Mouse (Mus musculus) olfactory bulb, adult 2 months (tissue): ENCODE results near the gene Ror2. TPM values are rescaled to one million over a fixed set of nuclear protein-coding genes. Genes with fewer than 3 reads are reported as not detected.

Experiments used
- H3K27ac ChIP-seq: fragments of 200-500 bp; 2 replicates; pipeline ENCODE4 v1.5.1; 2012; ENCODE audit warnings: low read depth, low read length; ENCODE audit not compliant: insufficient read depth
- H3K4me1 ChIP-seq: fragments of 200-500 bp; 2 replicates; pipeline ENCODE4 v1.6.1; 2012; ENCODE audit warnings: low read length; ENCODE audit not compliant: control insufficient read depth, insufficient read depth
- H3K4me3 ChIP-seq: fragments of 200-500 bp; 2 replicates; pipeline ENCODE4 v1.5.1; 2012; ENCODE audit warnings: mild to moderate bottlenecking, low read depth, low read length, moderate library complexity; ENCODE audit not compliant: insufficient read depth
- CTCF ChIP-seq: fragments of 200-500 bp; IDR thresholded peaks from 2 replicates; pipeline ENCODE4 v1.5.1; 2012; ENCODE audit warnings: low read depth, mild to moderate bottlenecking, low read length, moderate library complexity; ENCODE audit not compliant: insufficient read depth
- POLR2A ChIP-seq: fragments of 200-500 bp; IDR thresholded peaks from 2 replicates; pipeline ENCODE4 v1.6.1; 2012; ENCODE audit warnings: mild to moderate bottlenecking, low read depth, low read length, moderate library complexity; ENCODE audit not compliant: insufficient read depth
- WGBS: fragments of 180-500 bp; shearing (Covaris S2); methylation state at CpG from one replicate; pipeline ENCODE4 v1.1.7; 2018; 5-methylcytosine and 5-hydroxymethylcytosine counted together
- polyA plus RNA-seq: library from polyadenylated mRNA; stranded (reverse); fragments of >200 nt; gene quantifications from 2 replicates; pipeline ENCODE4 v1.2.4, GENCODE M21; 2012; ENCODE audit warnings: low replicate concordance; ENCODE audit not compliant: missing spikeins, insufficient read depth, insufficient read length

Ror2 gene
- polyA plus RNA-seq, 1 experiment: not detected

DNA sequence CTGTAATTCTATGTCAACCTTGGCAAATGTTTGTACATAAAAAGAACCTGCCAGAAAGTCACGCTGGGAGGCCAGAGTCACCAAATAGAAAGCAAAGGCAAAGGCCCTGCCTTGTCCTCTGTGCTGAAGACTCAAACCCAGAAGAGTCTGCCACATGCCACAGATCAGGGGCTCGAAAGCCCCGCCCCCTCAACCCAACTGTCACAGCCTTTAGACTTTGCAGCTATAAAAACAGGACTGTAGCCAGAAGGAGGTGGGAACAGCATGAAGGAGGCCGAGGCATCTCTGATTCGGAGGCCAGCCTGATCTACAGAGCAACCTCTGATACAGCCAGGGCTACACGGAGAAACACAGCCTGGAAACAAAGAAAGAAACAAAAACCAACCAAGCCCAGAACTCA, 37.8 kb downstream of the Ror2 start:
- WGBS: 71% methylated on average over 6 of the region's 6 CpGs
- no peak overlapping the region for H3K27ac ChIP-seq
- peaks cover 6% of the 10 kb centered on the region for H3K4me1 ChIP-seq
- TF ChIP-seq POLR2A: no peak
- TF ChIP-seq CTCF: no peak
- no peak overlapping the region for H3K4me3 ChIP-seq

DNA sequence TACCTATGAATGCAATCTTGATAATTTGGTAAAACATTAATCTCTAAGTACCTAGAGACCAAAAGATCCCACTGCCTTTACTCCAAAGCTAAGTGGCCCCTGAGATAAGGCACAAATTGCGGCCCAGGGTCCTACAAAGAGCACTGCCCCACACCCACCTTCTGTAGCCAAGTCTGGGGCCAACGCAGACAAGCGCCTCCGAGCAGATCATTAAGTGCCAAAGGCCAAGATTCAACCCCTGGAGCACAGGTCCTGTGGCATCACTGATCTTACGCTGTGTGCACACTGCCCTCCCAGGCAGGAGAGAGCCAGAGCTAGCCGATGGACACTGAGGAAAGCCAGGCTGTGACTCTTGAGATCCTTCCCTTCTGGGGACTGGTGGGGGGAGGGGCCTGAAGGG, 38.7 kb downstream of the Ror2 start:
- Histone ChIP-seq H3K27ac (no peak overlapping the region), H3K4me1 (peaks cover 6% of the 10 kb centered on the region), H3K4me3 (no peak overlapping the region)
- TF ChIP-seq CTCF: no peak
- TF ChIP-seq POLR2A: no peak
- 96% methylated on average over 6 of the region's 6 CpGs for WGBS

DNA sequence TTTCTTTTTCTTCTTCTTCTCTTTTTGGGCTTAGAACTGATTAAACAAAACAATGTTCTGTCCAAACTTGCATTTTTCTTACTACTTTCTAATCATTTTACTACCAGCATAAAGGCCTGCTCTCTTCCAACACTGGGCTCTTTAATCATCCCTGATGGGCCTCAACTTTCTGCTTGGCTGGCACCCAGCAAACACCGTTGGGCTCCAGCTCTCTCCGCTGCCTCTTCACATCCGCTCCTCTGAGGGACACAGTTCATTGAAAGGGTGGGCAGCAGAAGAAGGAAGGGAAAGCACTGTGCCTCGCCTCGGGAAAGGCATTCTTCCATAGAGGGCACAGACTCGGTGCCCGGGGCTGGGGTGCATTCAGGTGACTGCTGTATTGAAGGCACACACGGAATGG, 41.8 kb downstream of the Ror2 start:
- H3K27ac ChIP-seq: no peak overlapping the region
- peaks cover 4% of the 10 kb centered on the region for H3K4me1 ChIP-seq
- WGBS: 50% methylated on average over 8 of the region's 8 CpGs
- no peak overlapping the region for H3K4me3 ChIP-seq
- TF ChIP-seq CTCF: no peak
- no peak for TF ChIP-seq POLR2A

DNA sequence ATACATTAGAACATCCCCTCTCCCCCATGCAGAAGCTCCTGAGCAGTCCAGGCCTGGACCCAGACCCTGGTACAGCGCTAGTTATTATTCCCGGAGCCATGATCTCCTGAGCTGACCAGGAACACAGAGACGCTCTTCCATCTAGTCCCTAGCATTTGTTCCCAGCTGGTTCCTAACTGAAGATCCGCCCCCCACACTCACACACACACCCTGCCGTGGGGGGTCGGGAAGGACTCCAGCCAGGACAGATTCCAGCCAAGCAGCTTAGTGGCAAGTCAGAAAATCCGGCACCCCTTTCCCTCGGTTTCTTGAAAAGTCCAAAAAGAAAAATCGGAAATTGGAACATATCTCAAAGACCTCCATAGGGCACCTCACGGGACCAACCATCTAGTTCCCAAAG, 48.5 kb downstream of the Ror2 start:
- TF ChIP-seq POLR2A: no peak
- TF ChIP-seq CTCF: no peak
- Histone ChIP-seq H3K4me3 (no peak overlapping the region), H3K27ac (no peak overlapping the region), H3K4me1 (peaks cover 12% of the 10 kb centered on the region; the same call in 1 of the 2 replicates)
- WGBS: 81% methylated on average over 10 of the region's 10 CpGs

DNA sequence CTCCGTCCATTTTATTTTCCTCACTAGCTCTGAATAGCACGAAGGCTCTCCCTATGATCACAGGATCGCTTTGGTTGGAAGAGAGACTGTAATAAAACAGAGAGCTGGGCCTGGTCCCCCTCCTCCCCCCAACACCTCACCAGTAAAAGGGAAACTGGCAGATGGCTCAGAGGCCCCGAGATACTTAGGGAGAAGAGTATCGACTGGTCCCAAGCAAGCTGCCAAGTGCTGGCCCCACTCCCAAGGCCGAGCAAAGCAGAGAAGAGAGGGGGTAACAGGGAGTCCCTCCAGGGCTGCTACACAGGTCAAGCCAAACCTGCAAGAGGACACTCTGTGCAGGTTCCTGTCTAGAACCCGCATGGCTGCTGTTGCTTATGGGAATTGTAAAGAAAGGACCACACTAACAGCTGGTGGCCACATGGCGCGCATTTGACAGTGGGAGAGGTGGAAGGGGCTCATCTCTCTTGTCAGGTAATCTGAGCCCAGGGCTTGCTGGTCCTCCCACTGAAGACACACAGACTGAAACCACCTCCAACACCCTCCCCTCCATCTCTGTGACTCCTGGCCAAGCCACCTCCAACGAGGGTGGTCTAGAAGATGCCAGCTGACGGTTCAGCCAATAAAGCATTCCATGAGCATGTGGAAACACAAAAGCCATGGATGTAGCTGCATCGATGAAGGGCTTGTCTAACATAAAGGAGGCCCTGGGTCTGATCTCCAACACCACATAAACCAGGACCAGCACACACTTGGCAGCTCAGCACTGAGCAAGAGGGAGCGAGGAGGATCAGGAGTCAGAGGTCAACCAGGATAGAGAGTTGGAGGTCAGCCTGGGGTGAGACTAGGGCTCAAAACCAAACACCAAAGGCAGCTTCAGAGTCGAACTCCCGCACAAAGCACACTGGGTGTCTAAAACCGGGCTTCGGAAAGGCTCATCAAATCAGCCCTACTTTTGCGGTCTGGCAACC, 49.2 kb downstream of the Ror2 start:
- TF ChIP-seq CTCF: no peak
- TF ChIP-seq POLR2A: no peak
- 72% methylated on average over 18 of the region's 18 CpGs for WGBS
- Histone ChIP-seq H3K27ac (no peak overlapping the region), H3K4me1 (peaks cover 13% of the 10 kb centered on the region), H3K4me3 (no peak overlapping the region)

DNA sequence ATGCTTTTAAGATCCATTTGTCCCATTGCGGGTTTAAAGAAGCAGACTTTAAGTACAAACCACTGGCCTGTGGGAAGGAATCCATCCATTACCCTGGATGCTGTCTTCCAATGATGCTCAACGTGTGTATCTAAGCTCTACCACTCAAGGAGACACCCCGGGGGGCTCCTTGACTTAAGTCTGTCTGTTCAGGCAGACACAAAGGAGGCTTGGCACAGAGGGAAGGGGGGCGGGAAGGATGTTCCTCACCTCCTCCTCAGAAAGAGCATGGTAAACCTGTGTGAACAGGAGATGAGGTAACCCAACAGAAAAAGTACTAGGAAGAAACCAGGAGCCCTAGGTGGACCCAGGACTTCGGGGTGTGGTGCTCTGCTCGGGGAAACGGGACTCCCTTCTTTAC, 50.0 kb downstream of the Ror2 start:
- WGBS: 65% methylated on average over 7 of the region's 7 CpGs
- TF ChIP-seq POLR2A (no peak), CTCF (no peak)

DNA sequence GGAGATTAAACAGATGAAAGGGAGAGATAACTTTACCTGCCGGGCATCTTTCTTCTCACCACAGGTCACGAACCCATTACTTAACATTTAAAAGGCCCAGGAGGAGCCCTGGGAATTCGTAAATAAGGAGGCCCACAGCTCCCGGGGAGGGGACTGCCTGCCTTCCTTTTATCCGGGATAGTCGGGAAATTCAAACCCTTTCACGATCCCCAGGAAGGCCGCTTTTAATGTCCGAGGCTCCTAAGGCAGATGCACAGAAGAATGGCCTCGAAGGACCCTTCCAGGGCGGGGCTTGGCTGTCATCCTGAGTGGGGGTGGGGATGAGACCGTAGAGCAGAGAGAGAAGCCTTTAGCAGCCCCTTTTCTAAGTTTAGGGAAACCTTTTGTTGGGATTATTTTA, 51.1 kb downstream of the Ror2 start:
- 71% methylated on average over 12 of the region's 12 CpGs for WGBS
- TF ChIP-seq POLR2A: no peak
- TF ChIP-seq CTCF: no peak
- no peak overlapping the region for H3K27ac ChIP-seq
- H3K4me1 ChIP-seq: peaks cover 26% of the 10 kb centered on the region
- no peak overlapping the region for H3K4me3 ChIP-seq

More for the DNA sequence above, 50.0 kb downstream of the Ror2 start:
- H3K27ac ChIP-seq: no peak overlapping the region
- H3K4me1 ChIP-seq: peaks cover 18% of the 10 kb centered on the region
- no peak overlapping the region for H3K4me3 ChIP-seq

DNA sequence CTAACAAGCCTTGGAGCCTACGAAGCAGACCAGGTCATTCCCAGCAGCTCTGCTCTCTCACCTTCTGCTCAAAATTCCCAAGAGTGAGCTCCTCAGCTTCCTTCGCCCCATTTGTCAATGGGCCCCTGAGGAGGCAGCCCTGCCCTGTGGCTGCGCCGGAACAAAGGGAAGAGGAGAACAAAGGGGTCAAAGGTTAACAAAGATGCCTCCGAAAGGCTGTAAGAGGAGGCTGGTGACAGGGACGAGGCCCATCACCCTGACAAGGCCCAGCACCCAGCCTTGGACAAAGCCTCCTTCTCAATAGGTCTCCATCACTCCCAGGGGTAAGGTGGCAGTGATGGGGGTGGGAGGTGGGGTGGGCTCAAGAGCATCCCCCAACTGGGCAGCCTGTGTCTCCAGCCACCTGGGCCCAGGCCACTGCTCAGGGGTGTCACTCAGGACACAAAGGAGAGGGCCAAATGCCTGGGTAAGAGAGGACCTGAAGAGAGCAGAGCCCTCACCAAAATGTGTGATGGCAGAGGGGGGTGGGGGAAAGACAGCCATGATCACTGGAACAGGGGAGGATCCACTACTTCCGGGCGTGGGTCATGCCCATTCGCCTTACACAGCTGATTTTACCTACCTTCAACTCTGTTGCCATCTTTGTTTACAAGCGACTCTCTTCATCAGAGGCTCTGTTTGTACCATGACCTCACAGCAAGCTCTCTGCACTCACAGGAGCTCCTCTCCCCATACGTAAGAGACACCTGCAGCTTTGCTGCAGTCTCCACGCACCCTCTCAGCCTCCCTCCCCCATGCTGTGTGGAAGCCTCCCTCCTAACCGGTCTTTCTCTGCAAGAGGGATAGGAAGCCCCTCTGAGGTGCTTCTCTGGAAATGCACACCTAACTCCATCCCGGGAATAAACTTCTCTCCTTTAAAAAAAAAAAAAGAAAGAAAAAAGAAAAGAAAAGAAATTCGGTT, 51.8 kb downstream of the Ror2 start:
- WGBS: 80% methylated on average over 15 of the region's 15 CpGs
- Histone ChIP-seq H3K4me1 (peaks cover 29% of the 10 kb centered on the region), H3K27ac (no peak overlapping the region), H3K4me3 (no peak overlapping the region)
- no peak for TF ChIP-seq CTCF
- TF ChIP-seq POLR2A: no peak
